Mouse (Mus musculus): ENCODE measurements around the gene Arx.

Gene Arx

DNA sequence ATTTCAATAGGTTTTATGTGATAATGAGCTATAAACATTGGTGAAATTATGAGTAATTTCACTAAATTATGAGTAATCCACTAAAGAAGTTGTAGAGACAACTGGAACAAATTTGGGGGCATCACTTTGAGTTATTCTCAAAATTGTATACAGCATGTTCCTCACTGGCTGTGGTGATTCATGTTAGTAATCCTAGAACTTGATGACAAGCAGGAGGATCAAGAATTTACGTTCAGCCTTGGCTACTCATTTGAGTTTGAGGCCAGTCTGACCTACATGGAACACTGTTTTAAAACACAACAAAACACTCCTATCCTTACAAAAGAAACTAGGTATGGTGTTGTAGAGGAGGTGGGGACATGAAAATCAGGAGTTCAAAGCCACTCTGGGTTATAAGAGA is 35.1 kb downstream of the Arx start:
- intact Hi-C loops (cut with DNase I): no loop called here

All from adrenal gland (tissue).